Mouse (Mus musculus): ENCODE results near the gene Tada1. TPM values are rescaled to one million over a fixed set of nuclear protein-coding genes. Genes with fewer than 3 reads are reported as not detected.
A peak's percentile ranks its signal among the peaks of the same experiment; 100 is the strongest.

Gene Tada1
- polyA plus RNA-seq, 1 experiment from 2014 or later: 88.8 TPM

DNA sequence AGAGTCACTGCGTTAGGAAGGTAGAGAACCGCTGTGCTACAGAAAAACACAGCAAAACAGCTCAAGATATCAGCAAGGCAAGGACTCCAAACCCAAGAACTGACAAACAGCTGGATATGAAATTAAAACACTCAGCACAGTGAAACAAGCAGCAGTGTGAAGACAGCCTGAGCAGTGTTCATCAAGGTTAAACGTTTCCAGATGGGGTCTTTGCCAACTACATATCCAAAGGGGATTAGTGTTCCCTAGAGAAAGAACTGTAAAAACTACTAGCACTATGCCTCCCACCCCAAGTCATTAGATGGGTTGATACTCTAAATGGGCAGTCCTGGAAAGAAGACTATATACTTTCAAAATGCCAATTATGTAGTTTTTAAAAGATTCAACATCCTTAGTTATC is 29.6 kb upstream of the Tada1 start:
- H3K9me3 ChIP-seq (replicated peaks; ENCODE audit: control insufficient read depth, low read length, poor library complexity, severe bottlenecking): no peaks in the 10 kb centered on the region
- H3K4me3 ChIP-seq (ENCODE audit: low read depth, low read length): no peak overlapping the region
- 86% methylated on average over 3 of the region's 3 CpGs for WGBS
- no peak overlapping the region for H3K27ac ChIP-seq (ENCODE audit: low read length)
- H3K4me1 ChIP-seq (ENCODE audit: control insufficient read depth, insufficient read depth, low read length): peaks cover 5% of the 10 kb centered on the region
- no peaks in the 10 kb centered on the region for H3K27me3 ChIP-seq (ENCODE audit: control insufficient read depth, insufficient read depth, low read depth, low read length)
- ATAC-seq: no peak
- H3K4me2 ChIP-seq (ENCODE audit: low read length): no peak overlapping the region
- no peak overlapping the region for H3K9ac ChIP-seq (ENCODE audit: low read depth, low read length)
- no peaks in the 10 kb centered on the region for H3K36me3 ChIP-seq (ENCODE audit: control insufficient read depth, insufficient read depth, low read length)

DNA sequence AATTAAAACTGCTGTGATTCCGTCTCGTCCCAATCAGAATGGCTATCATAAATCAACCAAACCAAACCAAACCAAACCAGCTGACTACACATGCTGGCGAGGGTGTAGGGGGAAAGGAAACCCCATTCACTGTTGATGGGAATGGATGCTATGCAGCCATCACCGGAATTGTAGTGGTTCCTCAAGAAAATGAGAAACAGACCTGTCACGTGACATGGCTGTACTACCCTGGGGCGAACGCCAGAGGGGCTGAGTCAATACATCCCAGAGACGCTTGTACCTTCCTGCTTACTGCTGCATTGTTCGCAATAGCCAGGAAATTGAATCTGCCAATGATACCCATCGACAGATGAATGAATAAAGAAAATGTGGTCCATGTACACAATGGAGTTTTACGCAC is 29.1 kb upstream of the Tada1 start:
- 88% methylated on average over 11 of the region's 11 CpGs for WGBS
- no peak overlapping the region for H3K4me2 ChIP-seq (ENCODE audit: low read length)
- H3K9me3 ChIP-seq (replicated peaks; ENCODE audit: control insufficient read depth, low read length, poor library complexity, severe bottlenecking): no peaks in the 10 kb centered on the region
- no peaks in the 10 kb centered on the region for H3K36me3 ChIP-seq (ENCODE audit: control insufficient read depth, insufficient read depth, low read length)
- no peak for ATAC-seq
- peaks cover under 1% of the 10 kb centered on the region; the same call in 1 of the 2 replicates for H3K4me1 ChIP-seq (ENCODE audit: control insufficient read depth, insufficient read depth, low read length)
- H3K4me3 ChIP-seq (ENCODE audit: low read depth, low read length): no peak overlapping the region
- H3K9ac ChIP-seq (ENCODE audit: low read depth, low read length): no peak overlapping the region
- H3K27ac ChIP-seq (ENCODE audit: low read length): no peak overlapping the region
- H3K27me3 ChIP-seq (ENCODE audit: control insufficient read depth, insufficient read depth, low read depth, low read length): no peaks in the 10 kb centered on the region

DNA sequence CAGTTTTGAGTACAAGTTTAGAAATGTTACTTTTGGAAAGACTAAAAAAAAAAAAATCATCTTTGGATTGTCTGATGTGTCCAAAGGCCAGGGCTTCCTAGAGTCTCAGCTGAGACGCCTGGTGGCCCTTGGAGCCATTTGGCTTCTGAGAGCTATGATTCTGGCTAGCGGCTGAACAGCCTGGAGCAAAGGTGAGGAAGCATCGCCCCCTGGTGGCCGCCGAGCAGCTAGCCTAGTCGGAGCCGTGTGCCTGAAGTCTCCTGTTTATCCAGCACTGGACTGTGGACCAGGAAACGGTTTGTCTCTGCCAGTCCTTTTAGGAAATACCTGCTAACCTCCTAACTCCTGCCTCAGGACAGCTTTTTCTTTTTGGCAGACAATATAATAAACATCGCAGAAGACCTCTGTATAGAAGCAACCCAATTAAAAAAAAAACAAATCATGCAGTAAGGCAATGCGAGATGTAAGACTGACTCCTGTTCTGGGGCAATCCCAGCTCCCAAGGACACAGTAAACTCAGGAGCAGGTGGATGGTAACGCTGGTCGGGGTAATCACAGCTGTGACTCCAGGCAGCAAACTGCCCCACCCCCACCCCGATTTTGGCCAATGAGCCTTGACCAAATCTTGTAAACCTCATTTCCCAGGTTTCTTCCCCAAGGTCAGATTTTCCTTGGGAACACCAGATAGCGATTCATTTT is 18.6 kb upstream of the Tada1 start:
- Histone ChIP-seq H3K27me3 (ENCODE audit: control insufficient read depth, insufficient read depth, low read depth, low read length) (no peaks in the 10 kb centered on the region), H3K4me1 (ENCODE audit: control insufficient read depth, insufficient read depth, low read length) (no peaks in the 10 kb centered on the region; the same call in 1 of the 2 replicates), H3K4me2 (ENCODE audit: low read length) (no peak overlapping the region), H3K36me3 (ENCODE audit: control insufficient read depth, insufficient read depth, low read length) (no peaks in the 10 kb centered on the region), H3K9me3 (replicated peaks; ENCODE audit: control insufficient read depth, low read length, poor library complexity, severe bottlenecking) (no peaks in the 10 kb centered on the region), H3K9ac (ENCODE audit: low read depth, low read length) (no peak overlapping the region), H3K4me3 (ENCODE audit: low read depth, low read length) (no peak overlapping the region), H3K27ac (ENCODE audit: low read length) (no peak overlapping the region)
- WGBS: 22% methylated on average over 14 of the region's 14 CpGs
- ATAC-seq: peak; percentile 95

DNA sequence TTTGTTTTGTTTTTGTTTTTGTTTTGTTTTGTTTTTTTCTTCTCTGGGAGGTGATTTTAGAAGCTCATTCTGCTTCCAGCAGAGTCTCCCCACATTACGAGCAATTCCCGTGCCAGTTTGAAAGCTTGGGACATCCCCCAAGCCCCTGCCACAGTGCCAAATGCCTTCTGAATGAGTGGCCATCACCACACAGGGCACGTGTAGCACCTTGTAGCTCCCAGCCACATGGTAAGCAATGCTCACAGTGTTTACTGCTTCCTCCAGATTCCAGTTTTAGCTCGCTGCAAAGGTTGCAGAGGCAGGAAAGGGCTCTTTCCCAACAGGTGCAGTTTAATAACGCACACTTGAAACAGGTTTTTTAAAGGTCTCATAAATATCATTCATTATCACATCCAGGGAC is 18.0 kb upstream of the Tada1 start:
- Histone ChIP-seq H3K36me3 (ENCODE audit: control insufficient read depth, insufficient read depth, low read length) (no peaks in the 10 kb centered on the region), H3K9me3 (replicated peaks; ENCODE audit: control insufficient read depth, low read length, poor library complexity, severe bottlenecking) (no peaks in the 10 kb centered on the region), H3K9ac (ENCODE audit: low read depth, low read length) (no peak overlapping the region), H3K27me3 (ENCODE audit: control insufficient read depth, insufficient read depth, low read depth, low read length) (no peaks in the 10 kb centered on the region), H3K4me2 (ENCODE audit: low read length) (no peak overlapping the region), H3K4me3 (ENCODE audit: low read depth, low read length) (no peak overlapping the region), H3K27ac (ENCODE audit: low read length) (no peak overlapping the region), H3K4me1 (ENCODE audit: control insufficient read depth, insufficient read depth, low read length) (no peaks in the 10 kb centered on the region; the same call in 1 of the 2 replicates)
- WGBS: 80% methylated on average over 5 of the region's 5 CpGs
- no peak for ATAC-seq

DNA sequence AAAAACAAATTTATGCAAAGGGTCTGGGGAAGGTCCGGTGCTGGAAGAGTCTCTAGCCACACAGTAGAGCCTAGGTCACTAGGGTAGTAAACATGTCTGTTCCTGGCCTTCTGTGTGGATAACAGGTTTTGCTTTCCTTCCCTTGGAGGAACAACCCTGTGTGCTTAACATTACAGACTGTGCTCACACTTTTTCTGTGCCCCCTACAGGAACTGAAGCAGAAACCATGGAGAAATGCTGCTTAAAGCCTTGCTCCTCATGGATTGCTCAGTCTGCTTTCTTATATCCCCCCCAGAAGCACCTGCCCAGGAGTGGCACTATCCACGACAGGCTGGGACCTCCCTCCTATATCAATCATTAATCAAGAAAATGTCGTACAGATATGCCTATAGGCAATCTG is 17.1 kb upstream of the Tada1 start:
- Histone ChIP-seq H3K27me3 (ENCODE audit: control insufficient read depth, insufficient read depth, low read depth, low read length) (no peaks in the 10 kb centered on the region), H3K4me3 (ENCODE audit: low read depth, low read length) (no peak overlapping the region), H3K4me1 (ENCODE audit: control insufficient read depth, insufficient read depth, low read length) (no peaks in the 10 kb centered on the region; the same call in 1 of the 2 replicates), H3K36me3 (ENCODE audit: control insufficient read depth, insufficient read depth, low read length) (no peaks in the 10 kb centered on the region), H3K27ac (ENCODE audit: low read length) (no peak overlapping the region), H3K4me2 (ENCODE audit: low read length) (no peak overlapping the region), H3K9me3 (replicated peaks; ENCODE audit: control insufficient read depth, low read length, poor library complexity, severe bottlenecking) (no peaks in the 10 kb centered on the region), H3K9ac (ENCODE audit: low read depth, low read length) (no peak overlapping the region)
- no peak for ATAC-seq
- 80% methylated on average over 3 of the region's 3 CpGs for WGBS

DNA sequence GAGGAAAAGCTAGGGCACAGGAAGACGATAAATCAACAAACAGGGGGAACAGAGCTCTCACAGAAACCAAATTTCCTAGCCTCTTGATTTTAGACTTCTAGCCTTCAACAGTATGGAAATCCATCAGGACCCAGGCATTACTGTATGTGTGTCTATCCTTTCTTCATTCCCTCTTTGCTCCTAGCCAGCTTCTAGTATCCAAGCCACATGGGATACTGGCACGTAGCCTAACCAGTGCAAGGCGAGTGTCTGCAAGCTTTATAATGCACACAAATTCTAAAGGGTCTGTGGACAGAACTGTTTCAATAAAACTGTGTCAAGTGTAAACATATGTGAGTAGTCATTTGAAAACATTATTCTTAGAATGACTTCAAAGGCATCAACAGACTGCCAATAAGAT is 16.2 kb upstream of the Tada1 start:
- H3K9ac ChIP-seq (ENCODE audit: low read depth, low read length): no peak overlapping the region

DNA sequence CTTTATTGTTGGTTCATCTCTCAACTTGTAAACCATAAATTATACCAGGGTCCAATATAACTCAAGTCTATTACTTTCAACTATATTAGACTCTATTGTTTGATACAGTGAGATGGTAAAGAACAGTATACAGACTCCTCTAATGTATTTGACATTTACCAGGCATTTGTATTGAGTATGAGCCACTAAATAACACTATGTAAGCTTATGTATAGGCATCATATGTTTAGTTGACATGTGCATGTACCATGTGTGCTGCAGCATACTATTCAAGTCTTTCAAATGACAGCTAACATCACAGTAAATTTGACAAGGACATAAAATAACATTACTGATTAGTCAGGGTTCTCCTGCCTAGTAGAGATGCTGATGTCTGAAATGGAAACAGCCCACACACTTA is 15.8 kb upstream of the Tada1 start:
- Histone ChIP-seq H3K27me3 (ENCODE audit: control insufficient read depth, insufficient read depth, low read depth, low read length) (no peaks in the 10 kb centered on the region), H3K4me2 (ENCODE audit: low read length) (no peak overlapping the region), H3K27ac (ENCODE audit: low read length) (no peak overlapping the region), H3K36me3 (ENCODE audit: control insufficient read depth, insufficient read depth, low read length) (no peaks in the 10 kb centered on the region), H3K9me3 (replicated peaks; ENCODE audit: control insufficient read depth, low read length, poor library complexity, severe bottlenecking) (no peaks in the 10 kb centered on the region), H3K4me1 (ENCODE audit: control insufficient read depth, insufficient read depth, low read length) (no peaks in the 10 kb centered on the region; the same call in 1 of the 2 replicates), H3K4me3 (ENCODE audit: low read depth, low read length) (no peak overlapping the region), H3K9ac (ENCODE audit: low read depth, low read length) (no peak overlapping the region)
- no peak for ATAC-seq

More for the DNA sequence above, 16.2 kb upstream of the Tada1 start:
- Histone ChIP-seq H3K36me3 (ENCODE audit: control insufficient read depth, insufficient read depth, low read length) (no peaks in the 10 kb centered on the region), H3K27me3 (ENCODE audit: control insufficient read depth, insufficient read depth, low read depth, low read length) (no peaks in the 10 kb centered on the region), H3K27ac (ENCODE audit: low read length) (no peak overlapping the region), H3K4me1 (ENCODE audit: control insufficient read depth, insufficient read depth, low read length) (no peaks in the 10 kb centered on the region; the same call in 1 of the 2 replicates), H3K4me3 (ENCODE audit: low read depth, low read length) (no peak overlapping the region), H3K9me3 (replicated peaks; ENCODE audit: control insufficient read depth, low read length, poor library complexity, severe bottlenecking) (no peaks in the 10 kb centered on the region), H3K4me2 (ENCODE audit: low read length) (no peak overlapping the region)
- ATAC-seq: no peak
- WGBS: 84% methylated on average over 3 of the region's 3 CpGs

DNA sequence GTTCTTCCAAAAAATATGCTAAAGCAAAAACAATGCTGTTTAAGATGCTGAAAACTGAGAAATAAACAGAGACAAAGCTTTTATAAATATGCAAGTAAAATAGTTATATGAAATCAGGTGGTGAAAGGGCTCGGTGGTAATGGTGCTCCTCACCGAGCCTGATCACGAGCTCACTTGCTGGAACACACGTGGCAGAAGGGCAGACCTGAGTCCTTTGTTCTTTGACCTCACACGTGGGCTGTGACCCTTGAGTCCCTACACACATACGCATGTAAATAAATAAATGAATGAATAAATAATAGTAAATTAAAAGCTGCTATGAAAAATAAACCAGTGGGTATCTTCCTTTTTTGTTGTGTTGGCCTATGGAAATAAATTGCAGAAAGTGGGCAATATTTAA is 1.7 kb upstream of the Tada1 start:
- ATAC-seq: no peak
- Histone ChIP-seq H3K4me1 (ENCODE audit: control insufficient read depth, insufficient read depth, low read length) (peaks cover 18% of the 10 kb centered on the region), H3K4me3 (ENCODE audit: low read depth, low read length) (no peak overlapping the region), H3K4me2 (ENCODE audit: low read length) (no peak overlapping the region), H3K9me3 (replicated peaks; ENCODE audit: control insufficient read depth, low read length, poor library complexity, severe bottlenecking) (no peaks in the 10 kb centered on the region), H3K27me3 (ENCODE audit: control insufficient read depth, insufficient read depth, low read depth, low read length) (no peaks in the 10 kb centered on the region), H3K9ac (ENCODE audit: low read depth, low read length) (no peak overlapping the region), H3K27ac (ENCODE audit: low read length) (no peak overlapping the region), H3K36me3 (ENCODE audit: control insufficient read depth, insufficient read depth, low read length) (no peaks in the 10 kb centered on the region)
- 76% methylated on average over 6 of the region's 6 CpGs for WGBS

DNA sequence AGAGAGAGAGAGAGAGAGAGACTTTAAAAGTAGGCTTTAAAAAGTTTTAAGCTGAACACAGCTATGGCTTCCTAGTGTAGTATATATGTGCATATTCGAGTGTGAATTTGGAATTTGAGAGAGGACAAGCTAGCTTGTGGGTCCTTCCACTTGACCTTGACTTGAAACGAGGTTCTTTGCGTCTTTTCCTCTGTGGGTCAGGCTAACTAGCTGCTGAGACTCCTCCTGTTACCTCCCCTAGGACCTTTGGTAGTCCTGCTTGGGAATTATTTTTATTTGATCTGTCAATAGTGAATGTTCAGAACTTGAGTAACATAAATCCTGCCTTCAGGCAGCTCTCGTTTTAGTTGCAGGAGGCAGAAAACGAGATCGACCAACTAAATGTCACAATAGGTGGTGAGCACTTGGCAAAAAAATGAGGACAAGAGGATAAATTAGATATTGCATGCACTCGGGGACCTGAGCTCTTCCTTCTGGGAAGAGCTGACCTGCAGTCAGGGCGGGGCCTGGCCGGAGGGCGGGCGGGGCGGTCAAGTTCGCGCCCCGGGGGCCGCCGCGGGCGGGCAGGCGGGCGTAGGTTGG is 375 bp upstream of the Tada1 start:
- H3K36me3 ChIP-seq (ENCODE audit: control insufficient read depth, insufficient read depth, low read length): peaks cover 6% of the 10 kb centered on the region; the same call in 1 of the 2 replicates
- ATAC-seq: peak; percentile 22; the same call in 1 of the 2 replicates
- H3K9ac ChIP-seq (ENCODE audit: low read depth, low read length): peak overlapping the region; percentile 82
- peak overlapping the region; percentile 86 for H3K27ac ChIP-seq (ENCODE audit: low read length)
- 5% methylated on average over 21 of the region's 21 CpGs for WGBS
- no peaks in the 10 kb centered on the region for H3K9me3 ChIP-seq (replicated peaks; ENCODE audit: control insufficient read depth, low read length, poor library complexity, severe bottlenecking)
- H3K27me3 ChIP-seq (ENCODE audit: control insufficient read depth, insufficient read depth, low read depth, low read length): no peaks in the 10 kb centered on the region
- peak overlapping the region; percentile 77 for H3K4me2 ChIP-seq (ENCODE audit: low read length)
- peaks cover 18% of the 10 kb centered on the region for H3K4me1 ChIP-seq (ENCODE audit: control insufficient read depth, insufficient read depth, low read length)
- peak overlapping the region; percentile 58 for H3K4me3 ChIP-seq (ENCODE audit: low read depth, low read length)

Data from midbrain, embryonic 16.5 days (tissue).